Mouse (Mus musculus) cerebellum, adult 18-20 months (tissue): ENCODE measurements around the gene Bmp8a.

Experiments used
- DNase-seq, 2 experiments: peaks; one replicate each; pipeline ENCODE4 v3.0.0; 2021

Gene Bmp8a

DNA sequence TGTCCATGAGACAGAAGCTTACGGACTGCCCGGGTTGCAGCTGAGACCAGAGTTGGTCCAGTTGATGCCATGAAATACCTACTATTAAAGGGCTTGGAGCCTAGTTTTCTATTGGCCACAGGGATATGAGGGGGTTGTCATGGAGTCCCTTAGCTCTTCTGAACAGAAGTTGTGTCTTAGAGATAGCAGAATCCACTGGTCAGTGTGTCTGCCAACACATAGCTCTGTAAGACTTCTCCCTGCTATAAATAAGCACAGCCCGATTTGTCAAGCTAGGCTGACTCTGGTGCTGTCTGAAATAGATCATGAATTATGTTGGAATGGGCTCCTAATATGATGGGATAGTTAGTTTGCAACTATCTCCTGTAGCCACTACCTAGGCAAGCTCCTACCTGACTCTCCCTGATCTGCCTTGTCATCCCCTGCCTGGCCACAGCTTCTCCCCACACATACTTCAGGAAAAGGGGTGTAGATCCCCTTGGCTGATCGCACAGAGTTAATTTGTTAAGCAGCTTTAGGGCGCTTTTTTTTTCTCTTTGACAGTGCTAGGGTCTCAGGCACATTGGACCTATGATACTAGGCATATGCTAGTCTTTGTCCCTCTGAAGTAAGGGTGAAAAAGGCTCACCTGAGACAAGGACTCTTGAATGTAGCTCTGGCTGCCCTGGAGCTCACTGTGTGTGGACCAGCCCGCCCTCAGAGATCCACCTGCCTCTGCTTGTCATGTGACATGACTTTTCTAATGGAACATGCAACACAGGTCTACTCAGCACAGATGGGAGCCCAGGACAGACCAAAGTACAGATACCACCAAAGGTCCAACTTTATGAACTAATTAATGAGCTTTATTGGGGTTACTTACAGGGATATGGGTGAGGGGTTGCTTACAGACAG is 58.1 kb downstream of the Bmp8a start:
- no peak for DNase-seq

DNA sequence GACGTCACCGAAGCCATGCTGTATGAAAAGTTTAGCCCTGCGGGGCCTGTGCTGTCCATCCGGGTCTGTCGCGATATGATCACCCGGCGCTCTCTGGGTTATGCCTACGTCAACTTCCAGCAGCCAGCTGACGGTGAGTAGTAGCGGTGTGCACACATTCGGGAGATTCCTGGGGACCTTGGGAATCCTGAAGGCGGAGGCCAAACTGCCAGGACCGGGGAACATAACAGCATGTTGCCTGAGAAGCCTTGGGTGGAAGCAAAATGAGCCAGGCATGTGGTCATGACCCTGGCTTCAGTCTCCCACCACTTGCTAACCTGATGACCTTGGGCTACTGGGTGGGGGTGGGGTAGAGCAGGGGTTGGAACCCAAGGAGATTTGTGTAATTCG is 59.4 kb downstream of the Bmp8a start:
- DNase-seq, result peak in 1 of 2 experiments; percentile 22

- DNase-seq, result peak; percentile 21 to 39
These were observed 60.0 kb downstream of the Bmp8a start for GRCm38 (mm10) chr4:123282915-123283674.

GRCm38 (mm10) chr4:123282500-123282899 is 60.6 kb downstream of the Bmp8a start:
- DNase-seq, result peak; percentile 92 to 93

GRCm38 (mm10) chr4:123280117-123280516 is 62.9 kb downstream of the Bmp8a start:
- no peak for DNase-seq

GRCm38 (mm10) chr4:123271063-123271462 is 72.0 kb downstream of the Bmp8a start:
- no peak for DNase-seq
